Mouse (Mus musculus) limb, embryonic 14.5 days (tissue): Measurements from ENCODE around the gene Gpnmb. TPM values are rescaled to one million over a fixed set of nuclear protein-coding genes. Genes with fewer than 3 reads are reported as not detected.

Source experiments
- ATAC-seq: fragments of 200-750 bp; cut with Nextera tagmentation; 2 replicates; pipeline ENCODE4 v1.8.0; 2017; ENCODE audit warnings: low read depth, moderate number of reproducible peaks, moderate TSS enrichment; ENCODE audit not compliant: low FRiP score
- DNase-seq: peaks from one replicate; pipeline ENCODE4 v3.0.0-alpha.2; 2015; ENCODE audit warnings: low spot score
- H3K27ac ChIP-seq: fragments of 300-500 bp; sonication (generic); replicated peaks from 2 replicates; pipeline ENCODE4 v1.5.1; 2014; ENCODE audit warnings: low read depth, mild to moderate bottlenecking, low read length, moderate library complexity, mixed read lengths
- H3K27me3 ChIP-seq: fragments of 300-500 bp; sonication (generic); 2 replicates; pipeline ENCODE4 v1.6.1; 2014; ENCODE audit warnings: low read length, mixed read lengths; ENCODE audit not compliant: control insufficient read depth, insufficient read depth
- H3K36me3 ChIP-seq: fragments of 300-500 bp; sonication (generic); 2 replicates; pipeline ENCODE4 v1.6.1; 2014; ENCODE audit warnings: mild to moderate bottlenecking, low read length, moderate library complexity, mixed read lengths; ENCODE audit not compliant: control insufficient read depth, insufficient read depth
- H3K4me1 ChIP-seq: fragments of 300-500 bp; sonication (generic); 2 replicates; pipeline ENCODE4 v1.6.1; 2014; ENCODE audit warnings: antibody characterized with exemption, low read length, mixed read lengths; ENCODE audit not compliant: control insufficient read depth, insufficient read depth
- H3K4me2 ChIP-seq: fragments of 300-500 bp; sonication (generic); replicated peaks from 2 replicates; pipeline ENCODE4 v1.6.1; 2014; ENCODE audit warnings: low read depth, mild to moderate bottlenecking, low read length, moderate library complexity; ENCODE audit not compliant: severe bottlenecking
- H3K4me3 ChIP-seq: fragments of 300-500 bp; sonication (generic); replicated peaks from 2 replicates; pipeline ENCODE4 v1.5.1; 2014; ENCODE audit warnings: low read length
- H3K9ac ChIP-seq: fragments of 300-500 bp; sonication (generic); 2 replicates; pipeline ENCODE4 v1.6.1; 2014; ENCODE audit warnings: mild to moderate bottlenecking, low read depth, low read length, moderate library complexity; ENCODE audit not compliant: severe bottlenecking
- H3K9me3 ChIP-seq: fragments of 300-500 bp; sonication (generic); 2 replicates; pipeline ENCODE4 v1.6.1; 2016; ENCODE audit warnings: low read length; ENCODE audit not compliant: control insufficient read depth
- POLR2A ChIP-seq: fragments of 200-500 bp; IDR thresholded peaks from 2 replicates; pipeline ENCODE4 v1.8.0; 2012; ENCODE audit warnings: inconsistent platforms, mild to moderate bottlenecking, moderate library complexity, borderline replicate concordance; ENCODE audit not compliant: insufficient read depth, insufficient read length; ENCODE audit errors: extremely low read depth
- WGBS: fragments of 180-500 bp; shearing (Covaris S2); extraction: QIAGEN DNeasy Blood & Tissue Kit; methylation state at CpG from one replicate; pipeline ENCODE4 v1.1.7; 2014; 5-methylcytosine and 5-hydroxymethylcytosine counted together
- polyA plus RNA-seq, 2 experiments: library from polyadenylated mRNA; depleted of rRNA in 1 of 2; stranded (reverse) in 1 of 2; unstranded in 1 of 2; fragments of >200 nt; fragmentation: Nextera tagmentation in 1 of 2; extraction: Ambion mirVana in 1 of 2; gene quantifications; 2 replicates each; pipeline versions ENCODE4 v1.2.1 to v1.2.3; 2012 to 2014

The Gpnmb gene
- polyA plus RNA-seq, 2 experiments: 1.3 to 2.7 TPM

DNA sequence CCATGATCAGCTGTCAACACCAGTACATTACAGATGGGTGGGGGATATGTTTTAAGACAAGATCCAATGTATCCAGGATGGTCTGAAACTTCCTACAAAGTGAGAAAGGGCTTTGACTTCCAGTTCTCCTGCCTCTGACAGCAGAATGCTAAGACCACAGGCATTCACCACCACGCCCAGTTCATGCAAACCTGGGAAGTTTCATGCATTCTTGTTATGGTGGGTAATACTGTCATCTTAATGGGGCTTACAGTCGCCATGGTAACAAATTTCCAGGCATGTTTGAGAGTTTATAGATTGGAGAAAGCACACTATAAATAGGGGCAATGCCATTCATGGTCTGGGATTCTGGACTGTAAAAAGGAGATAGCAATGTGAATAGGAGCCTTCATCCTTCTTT lies 72.8 kb downstream of the Gpnmb start:
- DNase-seq: no peak
- TF ChIP-seq POLR2A: no peak
- H3K36me3 ChIP-seq: peaks cover 53% of the 10 kb centered on the region

GRCm38 (mm10) chr6:49113895-49114294 lies 77.5 kb downstream of the Gpnmb start:
- TF ChIP-seq POLR2A: no peak
- Histone ChIP-seq H3K4me1 (peaks cover 7% of the 10 kb centered on the region; the same call in 1 of the 2 replicates), H3K27me3 (no peaks in the 10 kb centered on the region), H3K9me3 (no peaks in the 10 kb centered on the region), H3K36me3 (peaks cover 36% of the 10 kb centered on the region), H3K27ac (no peak overlapping the region), H3K4me2 (no peak overlapping the region), H3K9ac (no peak overlapping the region), H3K4me3 (no peak overlapping the region)
- DNase-seq: peak; percentile 55
- ATAC-seq: peak; percentile 70; the same call in 1 of the 2 replicates
- WGBS: 19% methylated on average over 7 of the region's 7 CpGs

More for the DNA sequence above, 72.8 kb downstream of the Gpnmb start:
- H3K4me3 ChIP-seq: no peak overlapping the region
- H3K9ac ChIP-seq: no peak overlapping the region
- no peaks in the 10 kb centered on the region for H3K9me3 ChIP-seq
- H3K27ac ChIP-seq: no peak overlapping the region
- H3K27me3 ChIP-seq: no peaks in the 10 kb centered on the region
- ATAC-seq: no peak
- 82% methylated on average over 2 of the region's 2 CpGs for WGBS
- H3K4me1 ChIP-seq: peaks cover 4% of the 10 kb centered on the region; the same call in 1 of the 2 replicates
- H3K4me2 ChIP-seq: no peak overlapping the region

DNA sequence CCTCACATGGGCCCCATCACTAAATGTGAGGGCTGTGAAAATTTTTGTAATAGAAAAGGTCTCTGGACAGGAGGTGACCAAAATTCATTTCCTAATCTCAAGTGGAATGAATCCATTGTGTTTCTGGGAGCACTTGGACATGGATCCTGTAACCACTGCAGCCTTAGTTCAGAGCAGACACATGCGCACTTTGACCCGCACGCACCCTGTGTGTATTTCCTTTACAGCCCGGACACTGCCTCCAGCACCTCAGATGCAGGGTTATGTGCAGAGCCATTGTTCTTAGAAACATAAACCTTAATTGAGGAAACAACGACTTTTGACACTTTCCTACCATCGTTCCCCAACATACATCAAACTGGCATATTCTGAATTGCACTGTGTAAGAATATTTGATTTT lies 78.1 kb downstream of the Gpnmb start:
- no peak overlapping the region for H3K27ac ChIP-seq
- ATAC-seq (no peak), DNase-seq (no peak)
- 64% methylated on average over 6 of the region's 6 CpGs for WGBS
- no peak overlapping the region for H3K9ac ChIP-seq
- no peak overlapping the region for H3K4me3 ChIP-seq
- no peak for TF ChIP-seq POLR2A
- H3K9me3 ChIP-seq: no peaks in the 10 kb centered on the region
- no peaks in the 10 kb centered on the region for H3K27me3 ChIP-seq
- H3K4me1 ChIP-seq: peaks cover 7% of the 10 kb centered on the region; the same call in 1 of the 2 replicates
- peaks cover 31% of the 10 kb centered on the region for H3K36me3 ChIP-seq
- H3K4me2 ChIP-seq: no peak overlapping the region

GRCm38 (mm10) chr6:49115550-49115949 lies 79.2 kb downstream of the Gpnmb start:
- Histone ChIP-seq H3K4me3 (no peak overlapping the region), H3K9me3 (no peaks in the 10 kb centered on the region), H3K4me2 (no peak overlapping the region), H3K27ac (no peak overlapping the region), H3K27me3 (no peaks in the 10 kb centered on the region), H3K4me1 (peaks cover 7% of the 10 kb centered on the region; the same call in 1 of the 2 replicates), H3K9ac (no peak overlapping the region), H3K36me3 (peaks cover 28% of the 10 kb centered on the region)
- no peak for TF ChIP-seq POLR2A
- DNase-seq (no peak), ATAC-seq (no peak)
- 75% methylated on average over 5 of the region's 5 CpGs for WGBS

DNA sequence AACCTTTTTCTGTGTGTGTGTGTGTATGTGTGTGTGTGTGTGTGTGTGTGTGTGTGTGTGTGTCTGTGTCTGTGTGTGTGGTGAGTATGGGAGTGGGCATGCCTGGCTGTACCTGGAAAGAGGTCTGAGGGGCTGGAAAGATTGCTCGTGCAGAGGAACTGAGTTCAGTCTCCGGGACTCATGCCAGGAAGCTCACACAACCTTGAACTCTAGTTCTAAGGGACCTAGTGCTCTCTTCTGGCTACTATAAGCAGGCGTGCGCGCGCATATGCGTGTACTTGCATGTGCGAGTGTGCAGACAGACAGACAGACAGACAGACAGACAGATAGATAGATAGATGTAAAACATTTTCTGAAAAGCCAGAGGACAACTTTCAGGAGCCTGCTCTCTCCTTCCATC lies 79.9 kb downstream of the Gpnmb start:
- ATAC-seq: no peak
- Histone ChIP-seq H3K9ac (no peak overlapping the region), H3K4me2 (no peak overlapping the region), H3K9me3 (no peaks in the 10 kb centered on the region), H3K27me3 (no peaks in the 10 kb centered on the region), H3K4me1 (peaks cover 7% of the 10 kb centered on the region; the same call in 1 of the 2 replicates), H3K27ac (no peak overlapping the region), H3K4me3 (no peak overlapping the region), H3K36me3 (peaks cover 23% of the 10 kb centered on the region)
- no peak for TF ChIP-seq POLR2A
- 90% methylated on average over 8 of the region's 8 CpGs for WGBS
- DNase-seq: no peak

GRCm38 (mm10) chr6:49118446-49118845 lies 82.1 kb downstream of the Gpnmb start:
- H3K27me3 ChIP-seq: no peaks in the 10 kb centered on the region
- no peak overlapping the region for H3K4me2 ChIP-seq
- H3K9ac ChIP-seq: no peak overlapping the region
- ATAC-seq: no peak
- no peak for DNase-seq
- 86% methylated on average over 8 of the region's 8 CpGs for WGBS
- H3K36me3 ChIP-seq: peaks cover 29% of the 10 kb centered on the region
- no peak for TF ChIP-seq POLR2A
- H3K4me1 ChIP-seq: peaks cover 7% of the 10 kb centered on the region; the same call in 1 of the 2 replicates
- no peak overlapping the region for H3K27ac ChIP-seq
- no peak overlapping the region for H3K4me3 ChIP-seq
- H3K9me3 ChIP-seq: no peaks in the 10 kb centered on the region
